Mouse (Mus musculus): ENCODE results near the gene Ssh2.
"Not testable (repeated sequence)": the region's sequence is repeated elsewhere in the genome, so short reads cannot be mapped to it uniquely, and the experiment has no call there.

The Ssh2 gene

GRCm38 (mm10) chr11:77349698-77350097 lies 133.6 kb downstream of the Ssh2 start:
- DNase-seq = no peak

- no peak for DNase-seq
These were observed 139.0 kb downstream of the Ssh2 start for GRCm38 (mm10) chr11:77355055-77355454.

DNA sequence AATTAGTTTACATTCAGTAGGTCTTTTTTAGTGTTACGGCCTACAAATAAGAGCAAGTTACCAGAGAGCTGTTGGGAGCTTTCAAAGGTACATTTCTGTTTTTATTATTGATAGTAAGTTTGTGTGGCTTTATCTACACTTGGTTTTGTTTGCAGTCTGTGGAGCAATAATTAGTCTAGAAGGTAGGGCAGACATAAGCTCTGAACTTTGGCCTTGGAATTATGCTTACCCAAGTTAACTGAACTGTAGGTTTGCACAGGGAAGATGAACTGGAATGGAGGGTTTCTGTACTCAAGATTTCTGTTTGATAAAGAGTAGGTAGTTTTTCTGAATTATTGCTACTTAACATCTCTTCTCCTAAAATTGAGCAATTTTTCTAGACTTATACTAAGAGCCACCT lies 141.8 kb downstream of the Ssh2 start:
- no peak for DNase-seq

DNA sequence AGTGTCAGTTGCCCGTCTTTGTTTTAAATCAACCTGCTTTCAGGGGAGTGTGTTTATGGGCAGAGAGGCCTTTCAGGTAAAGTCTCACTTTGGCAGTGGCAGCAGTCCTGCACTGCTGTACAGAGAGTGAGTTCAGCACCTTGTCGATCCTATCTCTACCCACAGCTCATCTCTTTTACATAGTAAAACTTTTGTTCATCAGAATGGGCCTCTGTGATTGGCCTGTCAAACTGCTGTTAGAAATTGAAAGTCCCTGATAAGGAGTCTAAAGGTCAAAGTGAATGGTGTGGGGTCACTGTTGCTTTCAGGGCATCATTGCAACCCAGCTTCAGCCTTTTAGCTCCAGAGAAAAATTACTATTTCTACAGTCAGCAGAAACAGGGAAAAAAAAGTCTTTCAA lies 147.4 kb downstream of the Ssh2 start:
- DNase-seq = no peak

- no peak for DNase-seq
These were observed 148.3 kb downstream of the Ssh2 start for GRCm38 (mm10) chr11:77364376-77364775.

- no peak for DNase-seq
These were observed 149.8 kb downstream of the Ssh2 start for GRCm38 (mm10) chr11:77365706-77366386.

GRCm38 (mm10) chr11:77367541-77368270 lies 151.6 kb downstream of the Ssh2 start:
- no peak for DNase-seq

DNA sequence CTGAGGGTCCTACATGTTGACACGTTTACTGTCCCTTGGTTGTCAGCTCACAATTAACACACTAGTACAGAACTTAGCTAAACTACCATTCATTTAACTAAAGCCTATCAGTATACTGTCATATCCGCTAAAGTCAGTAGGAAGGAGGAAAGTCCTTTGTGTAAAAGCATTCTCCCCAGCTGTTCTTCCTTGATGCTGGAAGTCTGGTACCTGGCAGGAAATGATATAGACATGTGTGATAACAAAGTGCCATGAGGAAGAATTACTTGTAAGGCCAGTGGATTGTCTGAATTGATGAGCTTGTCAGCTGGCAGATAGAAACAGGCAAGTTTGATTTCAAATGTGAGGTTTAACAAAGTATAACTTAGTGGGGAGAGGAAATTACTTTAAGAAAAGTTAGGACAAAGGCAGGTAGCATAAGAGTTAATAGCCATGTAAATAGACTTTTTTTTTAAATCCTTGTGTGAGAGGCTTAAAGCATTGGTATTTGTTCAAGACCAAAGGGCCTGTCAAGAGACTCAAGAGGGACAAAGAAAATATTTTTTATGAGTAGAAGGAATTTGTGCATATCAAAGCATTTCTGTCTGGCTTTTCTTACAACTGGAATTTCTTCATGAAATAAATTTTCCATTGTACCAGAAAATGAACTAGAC lies 153.2 kb downstream of the Ssh2 start:
- no peak for DNase-seq

DNA sequence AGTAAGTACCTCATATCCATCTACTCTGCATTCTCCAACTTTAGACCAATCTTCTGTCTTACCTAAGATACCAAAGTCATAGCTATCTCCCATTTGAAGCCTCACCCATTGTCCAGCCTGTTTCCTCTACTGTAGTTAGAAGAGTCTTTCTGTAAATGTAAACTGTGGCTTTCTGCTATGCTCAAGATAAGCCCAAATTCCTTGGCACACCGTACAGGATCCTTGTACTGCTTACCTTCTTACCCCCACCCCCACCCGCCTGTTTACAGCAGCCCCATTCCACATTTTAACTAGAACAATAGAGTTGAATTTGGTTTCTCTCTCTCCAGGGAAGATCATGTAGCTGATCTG lies 153.7 kb downstream of the Ssh2 start:
- DNase-seq = no peak

- no peak for DNase-seq
These were observed 155.0 kb downstream of the Ssh2 start for GRCm38 (mm10) chr11:77371088-77371487.

GRCm38 (mm10) chr11:77371696-77372095 lies 155.6 kb downstream of the Ssh2 start:
- DNase-seq = no peak

GRCm38 (mm10) chr11:77372196-77372904 lies 156.3 kb downstream of the Ssh2 start:
- DNase-seq = no peak

DNA sequence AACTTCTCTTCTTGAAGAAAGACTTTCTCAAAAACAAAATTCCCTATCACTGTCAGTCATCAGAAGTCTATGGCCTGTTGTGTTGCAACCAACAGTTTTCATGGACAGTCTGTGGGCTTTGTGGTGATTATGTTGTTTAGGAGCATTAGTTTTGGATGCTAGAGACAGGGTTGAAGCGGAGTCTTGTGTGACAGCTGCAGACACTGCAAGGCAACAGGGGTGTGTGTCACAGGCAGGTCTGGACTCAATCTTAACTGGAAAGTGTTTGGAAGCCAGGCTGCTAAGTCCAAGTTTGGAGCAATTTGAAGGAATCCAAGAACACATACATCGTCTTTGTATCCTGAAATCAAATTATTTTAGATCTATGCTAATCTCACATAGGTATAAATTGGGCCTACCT lies 162.5 kb downstream of the Ssh2 start:
- DNase-seq = no peak

DNA sequence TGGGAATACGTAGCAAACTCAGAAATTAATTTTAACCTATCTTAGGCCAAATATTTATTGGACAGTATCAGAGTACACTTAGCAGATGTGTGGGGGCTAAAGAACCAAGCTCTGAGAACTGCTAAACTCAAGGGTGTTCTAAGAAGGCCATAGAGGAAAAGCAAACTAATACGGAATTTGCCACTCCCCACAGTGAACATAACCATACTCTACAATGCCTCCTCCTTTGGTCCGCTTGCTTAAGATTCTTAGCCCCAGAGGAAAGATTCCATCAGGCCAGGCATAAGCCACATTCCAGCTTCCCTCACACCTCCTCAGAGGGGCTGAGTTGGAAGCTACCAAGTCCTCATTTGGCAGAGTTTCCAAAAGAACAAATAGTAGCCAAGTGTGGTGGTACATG lies 165.1 kb downstream of the Ssh2 start:
- no peak for DNase-seq

DNA sequence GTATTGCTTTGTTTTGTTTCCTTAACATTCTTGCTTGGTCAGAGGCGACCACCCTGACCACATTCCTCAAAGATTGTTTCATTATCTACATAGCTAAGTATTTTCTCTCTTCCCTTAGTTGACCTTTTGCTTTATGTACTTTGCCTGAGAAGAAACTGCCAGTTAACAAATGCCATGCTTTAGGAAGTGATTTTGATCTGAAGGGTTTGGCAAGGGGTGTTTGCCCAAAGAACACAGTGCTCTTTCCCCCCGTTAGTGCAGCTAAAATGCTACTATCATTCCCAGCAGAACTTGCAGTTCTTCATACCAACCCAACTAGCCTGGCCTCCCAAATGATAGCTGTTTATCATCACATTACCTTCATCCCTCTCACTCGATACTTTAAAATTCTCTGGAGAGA lies 168.1 kb downstream of the Ssh2 start:
- no peak for DNase-seq

DNA sequence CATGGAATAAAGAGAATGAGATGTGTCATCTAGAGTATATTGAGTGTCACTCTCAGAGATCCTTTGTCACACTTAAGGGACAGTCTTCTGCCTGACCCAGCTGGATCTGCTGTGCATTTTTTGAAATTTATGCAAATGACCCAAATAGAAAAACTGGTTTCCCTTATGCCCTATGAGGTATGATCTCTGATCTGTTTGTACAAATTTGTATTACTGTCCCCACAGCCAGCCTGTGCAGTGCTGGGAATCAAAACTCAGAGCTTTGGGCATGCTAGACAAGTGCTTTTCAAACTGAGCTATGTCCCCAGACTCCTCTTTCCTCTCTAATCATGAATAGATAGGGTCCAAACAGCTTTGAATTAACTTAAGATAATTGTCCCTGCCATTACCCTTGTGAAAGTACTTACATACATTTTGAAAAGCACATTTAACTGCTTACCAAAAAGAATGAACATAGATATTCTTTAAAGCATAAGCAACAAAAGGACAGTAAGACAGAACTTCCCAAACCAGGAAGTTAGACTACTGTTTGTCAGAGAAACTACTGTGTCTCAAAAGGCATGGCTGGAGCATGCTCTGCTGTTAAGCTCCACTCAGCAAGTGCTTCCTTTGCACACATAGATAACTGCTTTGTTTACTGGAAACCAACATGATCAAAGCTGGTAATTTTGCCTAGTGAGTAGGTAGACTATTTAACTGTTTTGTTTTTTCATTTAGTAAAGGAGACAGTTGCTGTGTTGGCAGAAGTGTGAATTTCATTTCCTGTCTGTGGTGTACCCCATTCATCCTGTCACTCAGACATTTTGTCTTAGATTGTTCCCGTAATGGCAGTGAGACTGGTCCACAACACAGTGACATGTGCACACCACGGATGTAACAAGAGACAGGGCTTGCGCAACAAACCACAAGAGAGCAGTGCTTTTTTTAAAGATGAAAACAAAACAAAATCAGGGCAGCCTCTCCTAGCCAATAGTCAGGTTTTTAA lies 169.9 kb downstream of the Ssh2 start:
- DNase-seq = no peak

- not testable (repeated sequence) for DNase-seq
These were observed 172.1 kb downstream of the Ssh2 start for GRCm38 (mm10) chr11:77388197-77388596.

- no peak for DNase-seq
These were observed 179.5 kb downstream of the Ssh2 start for GRCm38 (mm10) chr11:77395539-77395938.

- DNase-seq = no peak
These were observed 186.4 kb downstream of the Ssh2 start for GRCm38 (mm10) chr11:77402508-77402907.

GRCm38 (mm10) chr11:77406329-77406728 lies 190.2 kb downstream of the Ssh2 start:
- DNase-seq = no peak

- peak in 1 of 2 experiments; percentile 8 for DNase-seq
These were observed 193.8 kb downstream of the Ssh2 start for GRCm38 (mm10) chr11:77409879-77410278.

GRCm38 (mm10) chr11:77411284-77411683 lies 195.2 kb downstream of the Ssh2 start:
- DNase-seq = no peak

All from cerebellum, postnatal 10 days (tissue).